Mouse (Mus musculus) heart, adult 2 months (tissue): ENCODE measurements at regions not wholly inside any gene's neighbourhood (a gene's known extent, or its start where the extent isn't known, plus 50 kb on each side); places are given as distances from the start of the nearest gene placed in this dataset.

ENCODE experiments used
- DNase-seq, 2 experiments: peaks; one replicate each; pipeline ENCODE4 v3.0.0; 2021
- H3K27ac ChIP-seq: fragments of 200-600 bp; 2 replicates; pipeline ENCODE4 v1.8.1; 2022
- H3K27me3 ChIP-seq: fragments of 200-500 bp; 2 replicates; pipeline ENCODE4 v1.6.1; 2012; ENCODE audit warnings: mild to moderate bottlenecking, low read length, inconsistent platforms, mixed read lengths; ENCODE audit not compliant: control insufficient read depth, insufficient read depth
- H3K36me3 ChIP-seq: fragments of 200-500 bp; 2 replicates; pipeline ENCODE4 v1.6.1; 2012; ENCODE audit warnings: low read length, inconsistent platforms; ENCODE audit not compliant: control insufficient read depth, insufficient read depth
- H3K4me1 ChIP-seq: fragments of 200-500 bp; 2 replicates; pipeline ENCODE4 v1.6.1; 2011; ENCODE audit warnings: low read length; ENCODE audit not compliant: control insufficient read depth, insufficient read depth
- H3K4me3 ChIP-seq: fragments of 200-600 bp; 2 replicates; pipeline ENCODE4 v1.8.1; 2022
- H3K79me2 ChIP-seq: fragments of 200-500 bp; replicated peaks from 2 replicates; pipeline ENCODE4 v1.6.1; 2012; ENCODE audit warnings: mild to moderate bottlenecking, inconsistent platforms, low read length, moderate library complexity, mixed read lengths; ENCODE audit not compliant: control insufficient read depth, insufficient read depth
- H3K9ac ChIP-seq: fragments of 200-500 bp; 2 replicates; pipeline ENCODE4 v1.6.1; 2012; ENCODE audit warnings: low read depth, mild to moderate bottlenecking, control low read depth, inconsistent platforms, low read length, mixed read lengths
- CTCF ChIP-seq: fragments of 200-600 bp; IDR thresholded peaks from 2 replicates; pipeline ENCODE4 v1.8.1; 2022; ENCODE audit warnings: antibody characterized with exemption, mild to moderate bottlenecking, moderate library complexity
- EP300 ChIP-seq: fragments of 200-500 bp; IDR thresholded peaks from 2 replicates; pipeline ENCODE4 v1.6.1; 2011; ENCODE audit warnings: low read depth, low read length, control low read depth; ENCODE audit not compliant: insufficient read depth
- POLR2A ChIP-seq: fragments of 200-500 bp; IDR thresholded peaks from 2 replicates; pipeline ENCODE4 v1.6.1; 2011; ENCODE audit warnings: mild to moderate bottlenecking, low read depth, low read length, control low read depth; ENCODE audit not compliant: insufficient read depth
- WGBS: fragments of 180-500 bp; shearing (Covaris S2); methylation state at CpG from one replicate; pipeline ENCODE4 v1.1.7; 2018; 5-methylcytosine and 5-hydroxymethylcytosine counted together
- intact Hi-C: fragments of 180-260 bp; cut with DNase I; formaldehyde crosslinking; loops from one replicate; pipeline ENCODE4 v1.15.1; 2025

- intact Hi-C loops: no loop called here
- no peaks in the 10 kb centered on the region for H3K27me3 ChIP-seq
- no peak overlapping the region for H3K4me3 ChIP-seq
- no peak overlapping the region for H3K9ac ChIP-seq
- no peaks in the 10 kb centered on the region for H3K4me1 ChIP-seq
- TF ChIP-seq CTCF: no peak
- no peak for TF ChIP-seq EP300
- no peak for TF ChIP-seq POLR2A
- H3K27ac ChIP-seq: no peak overlapping the region
- no peak for DNase-seq
- no peaks in the 10 kb centered on the region for H3K36me3 ChIP-seq
- H3K79me2 ChIP-seq: no peaks in the 10 kb centered on the region
- 56% methylated on average over 2 of the region's 2 CpGs for WGBS
Observed at GRCm38 (mm10) chr4:64335814-64336213, 289.0 kb upstream of the Tnc start.

- Histone ChIP-seq H3K79me2 (no peaks in the 10 kb centered on the region), H3K36me3 (no peaks in the 10 kb centered on the region), H3K4me3 (no peak overlapping the region), H3K27me3 (no peaks in the 10 kb centered on the region), H3K4me1 (no peaks in the 10 kb centered on the region), H3K9ac (no peak overlapping the region), H3K27ac (no peak overlapping the region)
- 56% methylated on average over 3 of the region's 3 CpGs for WGBS
- intact Hi-C loops: no loop called here
- no peak for DNase-seq
- TF ChIP-seq EP300 (no peak), CTCF (no peak), POLR2A (no peak)
Observed at GRCm38 (mm10) chr4:64330213-64330612, 283.4 kb upstream of the Tnc start.

GRCm38 (mm10) chr4:64324391-64324790, 277.6 kb upstream of the Tnc start:
- Histone ChIP-seq H3K4me3 (no peak overlapping the region), H3K9ac (no peak overlapping the region), H3K79me2 (no peaks in the 10 kb centered on the region), H3K4me1 (no peaks in the 10 kb centered on the region), H3K27ac (no peak overlapping the region), H3K36me3 (no peaks in the 10 kb centered on the region), H3K27me3 (no peaks in the 10 kb centered on the region)
- intact Hi-C loops: no loop called here
- no peak for DNase-seq
- 12% methylated on average over 3 of the region's 3 CpGs for WGBS
- TF ChIP-seq EP300 (no peak), POLR2A (no peak), CTCF (no peak)

- Histone ChIP-seq H3K27ac (no peak overlapping the region), H3K79me2 (no peaks in the 10 kb centered on the region), H3K9ac (no peak overlapping the region), H3K4me3 (no peak overlapping the region), H3K36me3 (no peaks in the 10 kb centered on the region), H3K4me1 (no peaks in the 10 kb centered on the region), H3K27me3 (no peaks in the 10 kb centered on the region)
- 66% methylated on average over 3 of the region's 3 CpGs for WGBS
- TF ChIP-seq CTCF (no peak), POLR2A (no peak), EP300 (no peak)
- intact Hi-C loops: no loop called here
- no peak for DNase-seq
Observed at GRCm38 (mm10) chr4:64316553-64317347, 269.9 kb upstream of the Tnc start.

- Histone ChIP-seq H3K36me3 (no peaks in the 10 kb centered on the region), H3K4me3 (no peak overlapping the region), H3K4me1 (no peaks in the 10 kb centered on the region), H3K79me2 (no peaks in the 10 kb centered on the region), H3K27ac (no peak overlapping the region), H3K27me3 (no peaks in the 10 kb centered on the region), H3K9ac (no peak overlapping the region)
- intact Hi-C loops: no loop called here
- WGBS: 71% methylated on average over 2 of the region's 2 CpGs
- no peak for DNase-seq
- no peak for TF ChIP-seq POLR2A
- no peak for TF ChIP-seq EP300
- TF ChIP-seq CTCF: no peak
Observed at GRCm38 (mm10) chr4:64296941-64297340, 250.1 kb upstream of the Tnc start.

- Histone ChIP-seq H3K4me1 (no peaks in the 10 kb centered on the region), H3K4me3 (no peak overlapping the region), H3K79me2 (no peaks in the 10 kb centered on the region), H3K27me3 (no peaks in the 10 kb centered on the region), H3K27ac (no peak overlapping the region), H3K36me3 (no peaks in the 10 kb centered on the region), H3K9ac (no peak overlapping the region)
- peak; percentile 23 to 37 for DNase-seq
- WGBS: 40% methylated on average over 1 of the region's 1 CpGs
- intact Hi-C loops: no loop called here
- TF ChIP-seq POLR2A: no peak
- TF ChIP-seq EP300: 0 out of 2 replicates have a peak, but pooled peaks have one; percentile 7
Observed at GRCm38 (mm10) chr4:64282471-64282870, 235.7 kb upstream of the Tnc start.
